Mouse (Mus musculus) frontal cortex, adult 2 months (tissue): ENCODE data around the gene Pcp4. TPM values are rescaled to one million over a fixed set of nuclear protein-coding genes. Genes with fewer than 3 reads are reported as not detected.
"Not testable (repeated sequence)": the region's sequence is repeated elsewhere in the genome, so short reads cannot be mapped to it uniquely, and the experiment has no call there.

Source experiments
- DNase-seq, 2 experiments: peaks; one replicate each; pipeline ENCODE4 v3.0.0; 2022; ENCODE audit warnings: low spot score in 1 of 2; ENCODE audit errors: extremely low spot score in 1 of 2
- polyA plus RNA-seq: library from polyadenylated mRNA; depleted of rRNA; stranded (reverse); fragments of >200 nt; gene quantifications from 2 replicates; pipeline ENCODE4 v1.2.3, GENCODE M21; 2012; rRNA removed

Gene Pcp4
- 822 and 973 TPM in 2 replicates for polyA plus RNA-seq

GRCm38 (mm10) chr16:96467445-96467844 is at the start of gene Pcp4:
Gene Pcp4, plus strand, starts transcription at chr16:96467606.
- peak; percentile 85 to 98 for DNase-seq

DNA sequence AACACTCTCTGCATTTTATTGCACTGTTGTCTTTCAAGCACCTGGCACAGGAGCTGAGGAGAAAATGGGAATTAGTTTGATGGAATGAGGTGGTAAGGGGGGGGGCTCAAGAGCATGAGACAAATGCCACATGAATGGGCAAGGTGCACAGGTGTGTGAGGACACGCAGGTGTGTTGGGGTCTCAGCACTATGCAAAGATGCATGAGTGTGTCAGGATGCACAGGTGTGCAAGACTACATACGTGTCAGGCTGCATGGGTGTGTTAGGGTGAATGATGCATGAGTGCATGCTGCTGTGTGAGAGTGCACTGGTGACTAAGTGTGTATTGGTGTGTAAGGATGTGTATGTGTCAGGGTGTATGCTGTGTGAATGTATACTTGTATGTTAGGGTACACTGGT is 42.4 kb upstream of the Pcp4 start:
- no peak for DNase-seq

DNA sequence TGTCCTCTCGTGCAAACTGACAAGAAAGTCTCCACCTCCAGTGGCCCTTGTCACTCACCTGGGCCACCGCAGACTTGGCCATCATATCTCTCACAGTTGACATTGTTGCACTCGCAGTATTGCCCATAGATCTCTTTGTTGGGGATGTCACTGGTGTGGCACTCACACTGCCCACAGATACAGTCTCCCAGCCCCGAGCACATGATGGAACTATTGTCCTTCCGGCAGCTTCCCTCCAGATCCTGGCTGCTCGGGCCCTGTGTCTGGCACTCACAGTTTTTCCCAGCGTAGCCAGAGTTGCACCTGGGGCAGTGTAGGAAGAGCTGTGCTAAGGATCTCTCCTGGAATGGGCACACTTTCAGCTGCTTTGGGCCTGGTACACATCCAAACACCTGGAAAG is 40.7 kb upstream of the Pcp4 start:
- no peak for DNase-seq

GRCm38 (mm10) chr16:96429046-96429445 is 38.4 kb upstream of the Pcp4 start:
- DNase-seq = no peak

- DNase-seq = no peak
These were observed 34.1 kb upstream of the Pcp4 start for GRCm38 (mm10) chr16:96433266-96433665.

DNA sequence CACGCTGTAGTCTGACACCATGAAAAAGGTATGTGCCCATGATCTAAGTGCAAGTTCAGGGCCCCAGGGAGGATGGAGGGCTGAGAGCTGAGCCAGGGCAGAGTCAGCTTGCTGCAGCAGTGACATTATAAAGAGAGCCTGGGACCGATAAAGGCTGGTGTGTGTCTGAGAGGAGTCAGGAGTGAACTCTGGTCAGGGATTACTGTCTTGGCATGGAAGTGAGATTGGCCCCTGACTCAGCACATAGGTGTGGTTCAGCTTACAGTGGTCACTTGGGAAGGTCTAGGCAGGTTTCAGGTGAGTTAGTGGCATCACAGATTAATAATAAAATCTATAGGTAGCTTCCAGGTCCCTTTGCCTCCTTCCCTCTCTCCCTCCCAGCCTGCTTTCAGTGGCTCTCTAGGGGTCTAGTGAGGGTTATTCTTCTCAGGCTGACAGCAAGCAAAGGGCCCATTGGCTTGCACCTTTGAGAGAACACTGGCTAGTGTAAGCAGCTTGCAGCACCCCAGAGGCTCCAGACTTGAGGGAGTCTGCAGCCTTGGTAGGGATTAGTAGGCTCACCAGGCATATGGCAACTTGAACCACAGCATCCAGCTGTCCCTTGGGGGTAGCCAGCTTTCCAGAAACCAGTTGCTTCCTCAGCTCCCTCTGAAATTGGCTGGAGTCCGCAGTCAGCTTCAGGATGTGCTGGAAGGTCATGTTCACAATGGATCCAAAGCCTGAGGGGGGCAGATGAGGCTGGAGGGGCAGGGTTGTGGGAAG is 33.2 kb upstream of the Pcp4 start:
- no peak for DNase-seq

DNA sequence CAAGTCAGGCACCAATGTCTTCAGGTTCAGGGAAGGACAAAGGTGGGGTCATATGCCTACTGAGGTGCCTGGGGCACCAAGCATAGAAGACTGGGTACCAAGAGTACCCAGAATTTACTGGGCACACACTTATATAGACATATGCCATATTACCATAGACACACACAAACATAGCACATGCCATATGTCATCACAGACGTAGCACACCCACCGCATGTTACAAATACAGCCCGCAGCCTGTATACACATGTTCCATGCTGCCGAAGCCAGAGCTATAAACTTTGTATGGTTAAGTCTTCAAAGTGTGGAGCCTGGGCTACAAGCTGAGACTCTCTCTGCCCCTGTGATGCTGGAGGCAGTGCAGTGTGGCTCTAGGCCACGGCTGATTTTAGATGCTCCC is 28.5 kb upstream of the Pcp4 start:
- no peak for DNase-seq

DNA sequence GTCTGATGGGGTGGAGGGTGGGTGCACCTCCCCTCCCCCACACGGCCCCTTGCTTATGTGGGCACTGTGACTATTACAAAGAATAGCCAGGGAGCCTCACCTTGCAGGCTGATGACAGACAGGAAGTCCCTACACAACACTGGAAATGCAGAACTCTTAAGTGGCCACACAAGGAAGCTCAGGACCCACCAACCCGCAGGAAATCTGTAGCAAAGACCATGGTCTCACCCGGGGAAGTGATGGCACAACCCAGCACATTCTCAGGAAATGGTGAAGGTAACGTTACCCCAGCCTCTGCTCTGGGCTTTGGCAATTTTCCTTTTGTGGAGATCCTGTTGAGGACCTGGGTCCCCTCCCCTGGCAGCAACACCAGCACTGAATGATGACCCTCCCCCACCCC is 27.7 kb upstream of the Pcp4 start:
- no peak for DNase-seq

- DNase-seq = no peak
These were observed 26.5 kb upstream of the Pcp4 start for GRCm38 (mm10) chr16:96440871-96441270.

- no peak for DNase-seq
These were observed 25.6 kb upstream of the Pcp4 start for GRCm38 (mm10) chr16:96441826-96442225.

DNA sequence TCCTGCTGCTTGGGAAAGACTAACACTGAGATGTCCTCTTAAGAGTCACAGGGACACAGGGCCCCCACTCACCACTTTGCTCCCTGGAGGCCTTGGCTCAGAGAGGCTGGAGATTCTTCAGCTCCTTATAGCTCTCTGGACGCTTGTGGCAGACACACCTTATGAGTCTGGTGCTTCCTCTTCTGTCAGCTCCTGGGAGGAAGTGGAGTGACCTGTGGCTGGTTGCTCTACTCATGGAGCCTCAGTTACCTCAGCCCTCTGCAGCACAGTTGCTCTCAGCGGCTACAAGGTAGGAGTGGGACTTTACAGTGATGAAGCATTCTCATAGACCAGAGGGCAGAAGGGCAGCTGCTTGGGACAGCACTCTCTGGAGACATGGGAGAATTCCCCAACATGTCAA is 23.9 kb upstream of the Pcp4 start, which contains the start of gene Itgb2l:
TSS of gene Itgb2l (minus strand) at position 152 of the 400 bp plus-strand sequence.
- DNase-seq = no peak

GRCm38 (mm10) chr16:96450871-96451270 is 16.5 kb upstream of the Pcp4 start:
- DNase-seq = not testable (repeated sequence)

DNA sequence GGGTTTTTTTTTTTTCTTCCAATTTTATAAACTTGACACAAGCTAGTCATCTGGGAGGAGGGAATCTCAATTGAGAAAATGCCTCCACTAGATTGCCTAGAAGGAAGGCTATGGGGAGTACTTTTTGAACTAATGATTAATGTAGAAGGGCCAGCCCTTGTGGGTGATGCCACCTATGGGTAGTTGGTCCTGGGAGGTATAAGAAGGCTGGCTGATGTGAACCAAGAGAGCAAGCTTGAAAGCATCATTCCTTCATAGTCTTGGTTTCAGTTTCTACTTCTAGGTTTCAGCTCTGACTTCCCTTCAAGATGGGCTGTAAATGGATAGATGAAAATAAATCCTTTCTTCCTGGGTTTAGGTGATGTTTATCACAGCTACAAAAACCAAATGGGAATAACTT is 13.3 kb upstream of the Pcp4 start:
- no peak for DNase-seq

DNA sequence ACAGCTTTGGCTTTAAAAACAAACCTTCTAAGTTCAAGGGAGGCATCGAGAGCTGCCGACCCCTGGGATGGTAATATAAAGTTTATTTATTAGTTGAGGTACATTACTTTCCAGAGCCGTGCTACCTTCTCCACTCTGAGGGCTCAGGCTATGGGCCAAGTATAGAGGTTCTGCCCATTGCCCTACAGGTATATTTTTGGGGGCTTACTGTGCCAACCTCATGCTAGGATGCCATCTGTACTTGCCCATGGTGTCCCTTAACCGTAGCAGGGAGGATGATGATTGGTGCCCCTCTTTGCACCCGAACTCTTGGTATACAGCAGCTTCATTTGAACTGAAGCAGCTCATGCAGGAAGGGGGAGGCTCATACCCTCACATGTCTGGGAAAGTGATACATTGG is 9.8 kb upstream of the Pcp4 start:
- DNase-seq = no peak

- DNase-seq = no peak
These were observed 8.1 kb upstream of the Pcp4 start for GRCm38 (mm10) chr16:96459356-96459755.

DNA sequence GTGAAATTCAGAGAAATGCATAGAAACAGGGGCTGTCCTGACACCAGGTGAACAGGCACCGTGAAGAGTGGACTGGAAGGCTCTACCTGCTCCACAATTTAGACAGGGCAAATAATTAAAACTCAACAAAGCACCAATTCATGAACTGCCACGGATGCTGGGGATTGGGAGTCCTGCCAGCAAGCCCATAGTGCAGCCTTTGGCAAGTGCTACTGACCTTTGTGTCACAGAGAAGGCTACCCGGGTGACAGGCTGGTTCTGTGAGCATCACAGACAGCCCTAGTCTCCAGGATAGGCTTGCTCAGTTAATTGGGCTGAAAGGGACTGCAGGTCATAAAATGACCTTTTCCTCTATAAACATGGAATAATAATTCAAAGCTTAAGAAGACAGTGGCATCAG is 6.6 kb upstream of the Pcp4 start:
- DNase-seq = no peak

DNA sequence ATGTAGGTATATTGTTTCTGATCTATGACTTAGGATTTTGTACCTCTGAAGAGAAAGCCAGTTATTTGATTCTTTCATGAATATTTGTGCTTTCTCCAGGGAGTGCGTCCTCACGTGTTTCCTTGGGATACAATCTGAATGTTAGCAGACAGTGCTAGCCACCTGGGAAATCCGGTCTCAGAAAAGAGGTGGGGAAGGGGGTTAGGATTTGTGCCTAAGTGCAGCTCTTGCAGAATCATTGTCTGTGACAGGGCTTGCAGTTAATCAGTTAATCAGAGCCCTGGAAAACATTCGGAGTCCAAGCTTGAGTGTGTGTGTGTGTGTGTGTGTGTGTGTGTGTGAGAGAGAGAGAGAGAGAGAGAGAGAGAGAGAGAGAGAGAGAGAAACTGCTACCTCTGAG is 605 bp downstream of the Pcp4 start:
- no peak for DNase-seq

DNA sequence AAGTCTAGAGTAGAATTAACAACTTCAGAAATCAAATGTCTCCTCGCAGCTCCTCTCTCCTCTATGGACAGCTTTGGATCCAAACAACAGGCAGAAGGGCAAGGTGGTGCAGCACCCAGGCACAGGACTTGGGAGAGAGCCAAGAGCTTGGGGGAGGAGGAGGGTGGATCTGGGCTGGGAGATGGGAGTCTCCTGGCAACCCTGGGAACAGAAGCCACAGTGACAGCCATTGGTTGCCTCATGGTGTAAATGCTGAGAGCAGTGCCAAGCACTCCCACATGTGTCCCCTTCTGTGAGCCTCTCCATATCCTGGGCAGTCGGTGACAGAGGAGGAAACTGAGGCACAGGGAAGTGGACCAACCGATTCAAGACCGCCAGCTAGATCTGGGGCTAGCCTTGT is 1.3 kb downstream of the Pcp4 start:
- DNase-seq = peak; percentile 52 to 81

GRCm38 (mm10) chr16:96469640-96470039 is 2.2 kb downstream of the Pcp4 start:
- DNase-seq = peak in 1 of 2 experiments; percentile 45

GRCm38 (mm10) chr16:96472361-96472760 is 5.0 kb downstream of the Pcp4 start:
- no peak for DNase-seq

DNA sequence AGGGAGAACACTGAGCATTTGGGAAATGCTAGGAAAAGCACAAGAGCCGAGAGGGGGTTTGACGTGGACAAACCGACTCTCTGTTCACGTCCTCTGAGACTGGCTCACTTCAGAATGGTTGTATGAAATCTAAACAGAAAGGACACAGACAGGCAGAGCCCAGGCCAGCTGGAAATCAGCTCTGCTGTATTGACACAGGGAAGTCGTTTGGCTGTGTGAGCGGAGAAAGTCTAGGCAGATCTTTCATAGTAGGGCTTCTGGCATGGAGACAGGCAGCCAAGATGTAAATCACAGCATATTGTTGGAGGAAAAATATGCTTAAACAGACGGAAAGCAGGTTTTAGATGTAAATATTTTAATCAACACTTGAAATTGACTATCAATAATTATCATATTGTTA is 5.4 kb downstream of the Pcp4 start:
- DNase-seq = no peak

GRCm38 (mm10) chr16:96474185-96474584 is 6.8 kb downstream of the Pcp4 start:
- no peak for DNase-seq

GRCm38 (mm10) chr16:96481791-96482190 is 14.4 kb downstream of the Pcp4 start:
- DNase-seq = no peak
